Mouse (Mus musculus) embryonic facial prominence, embryonic 10.5 days (tissue): ENCODE results near the gene Negr1. TPM values are rescaled to one million over a fixed set of nuclear protein-coding genes. Genes with fewer than 3 reads are reported as not detected.

Source experiments
- DNase-seq: peaks from one replicate; pipeline ENCODE4 v3.0.0-alpha.2; 2017; ENCODE audit warnings: low spot score
- H3K27ac ChIP-seq: fragments of 300-500 bp; sonication (generic); replicated peaks from 2 replicates; pipeline ENCODE4 v1.5.1; 2016; ENCODE audit warnings: mild to moderate bottlenecking
- H3K27me3 ChIP-seq: fragments of 300-500 bp; sonication (generic); replicated peaks from 2 replicates; pipeline ENCODE4 v1.6.1; 2016; ENCODE audit warnings: low read depth, mild to moderate bottlenecking; ENCODE audit not compliant: poor library complexity, severe bottlenecking
- H3K36me3 ChIP-seq: fragments of 300-500 bp; sonication (generic); replicated peaks from 2 replicates; pipeline ENCODE4 v1.6.1; 2016; ENCODE audit warnings: mild to moderate bottlenecking, moderate library complexity
- H3K4me1 ChIP-seq: fragments of 300-500 bp; sonication (generic); 2 replicates; pipeline ENCODE4 v1.6.1; 2016
- H3K4me3 ChIP-seq: fragments of 300-500 bp; sonication (generic); 2 replicates; pipeline ENCODE4 v1.5.1; 2016; ENCODE audit warnings: mild to moderate bottlenecking, moderate library complexity
- H3K9me3 ChIP-seq: fragments of 300-500 bp; sonication (generic); 2 replicates; pipeline ENCODE4 v1.6.1; 2016; ENCODE audit warnings: mild to moderate bottlenecking
- WGBS: fragments of 180-500 bp; shearing (Covaris S2); methylation state at CpG from one replicate; pipeline ENCODE4 v1.1.7; 2016; 5-methylcytosine and 5-hydroxymethylcytosine counted together
- polyA plus RNA-seq: library from polyadenylated mRNA; unstranded; fragments of >200 nt; fragmentation: Nextera tagmentation; extraction: Ambion mirVana; gene quantifications from 2 replicates; pipeline ENCODE4 v1.2.1, GENCODE M21; 2016

Gene Negr1
- polyA plus RNA-seq, 1 experiment from 2014 or later = 3.6 TPM

- H3K36me3 ChIP-seq = no peaks in the 10 kb centered on the region
- H3K27me3 ChIP-seq = no peaks in the 10 kb centered on the region
- no peak for DNase-seq
- WGBS = 95% methylated on average over 1 of the region's 1 CpGs
- no peak overlapping the region for H3K27ac ChIP-seq
- peaks cover 3% of the 10 kb centered on the region; the same call in 1 of the 2 replicates for H3K4me1 ChIP-seq
- H3K9me3 ChIP-seq = no peaks in the 10 kb centered on the region
- H3K4me3 ChIP-seq = no peak overlapping the region
Observed at GRCm38 (mm10) chr3:156931540-156931939, 369.9 kb downstream of the Negr1 start.

GRCm38 (mm10) chr3:156934778-156935290, 373.2 kb downstream of the Negr1 start:
- Histone ChIP-seq H3K4me1 (no peaks in the 10 kb centered on the region), H3K36me3 (no peaks in the 10 kb centered on the region), H3K4me3 (no peak overlapping the region), H3K9me3 (no peaks in the 10 kb centered on the region), H3K27ac (no peak overlapping the region), H3K27me3 (no peaks in the 10 kb centered on the region)
- DNase-seq = no peak
- WGBS = 78% methylated on average over 5 of the region's 5 CpGs

GRCm38 (mm10) chr3:156947404-156947803, 385.8 kb downstream of the Negr1 start:
- no peaks in the 10 kb centered on the region for H3K36me3 ChIP-seq
- no peak for DNase-seq
- no peak overlapping the region for H3K4me3 ChIP-seq
- no peaks in the 10 kb centered on the region for H3K4me1 ChIP-seq
- no peaks in the 10 kb centered on the region for H3K9me3 ChIP-seq
- WGBS = 65% methylated on average over 6 of the region's 6 CpGs
- no peak overlapping the region for H3K27ac ChIP-seq
- H3K27me3 ChIP-seq = no peaks in the 10 kb centered on the region

GRCm38 (mm10) chr3:156952970-156953369, 391.4 kb downstream of the Negr1 start:
- no peak for DNase-seq
- Histone ChIP-seq H3K36me3 (no peaks in the 10 kb centered on the region), H3K27me3 (no peaks in the 10 kb centered on the region), H3K27ac (no peak overlapping the region), H3K9me3 (no peaks in the 10 kb centered on the region), H3K4me3 (no peak overlapping the region), H3K4me1 (no peaks in the 10 kb centered on the region)
- WGBS = 82% methylated on average over 6 of the region's 6 CpGs

- 84% methylated on average over 4 of the region's 4 CpGs for WGBS
- Histone ChIP-seq H3K9me3 (no peaks in the 10 kb centered on the region), H3K36me3 (no peaks in the 10 kb centered on the region), H3K27me3 (no peaks in the 10 kb centered on the region), H3K27ac (no peak overlapping the region), H3K4me3 (no peak overlapping the region), H3K4me1 (no peaks in the 10 kb centered on the region)
- no peak for DNase-seq
Observed at GRCm38 (mm10) chr3:156955094-156955493, 393.5 kb downstream of the Negr1 start.

GRCm38 (mm10) chr3:156958640-156959039, 397.0 kb downstream of the Negr1 start:
- no peaks in the 10 kb centered on the region for H3K4me1 ChIP-seq
- H3K27ac ChIP-seq = no peak overlapping the region
- no peak for DNase-seq
- 91% methylated on average over 7 of the region's 7 CpGs for WGBS
- H3K36me3 ChIP-seq = no peaks in the 10 kb centered on the region
- H3K27me3 ChIP-seq = no peaks in the 10 kb centered on the region
- H3K9me3 ChIP-seq = no peaks in the 10 kb centered on the region
- no peak overlapping the region for H3K4me3 ChIP-seq

GRCm38 (mm10) chr3:156968764-156969163, 407.2 kb downstream of the Negr1 start:
- Histone ChIP-seq H3K27me3 (no peaks in the 10 kb centered on the region), H3K27ac (no peak overlapping the region), H3K4me1 (no peaks in the 10 kb centered on the region), H3K4me3 (no peak overlapping the region), H3K9me3 (no peaks in the 10 kb centered on the region), H3K36me3 (no peaks in the 10 kb centered on the region)
- WGBS = 83% methylated on average over 2 of the region's 2 CpGs
- DNase-seq = no peak

GRCm38 (mm10) chr3:156971104-156971503, 409.5 kb downstream of the Negr1 start:
- Histone ChIP-seq H3K36me3 (no peaks in the 10 kb centered on the region), H3K9me3 (no peaks in the 10 kb centered on the region), H3K27me3 (no peaks in the 10 kb centered on the region), H3K4me1 (no peaks in the 10 kb centered on the region), H3K4me3 (no peak overlapping the region), H3K27ac (no peak overlapping the region)
- WGBS = 76% methylated on average over 2 of the region's 2 CpGs
- no peak for DNase-seq

GRCm38 (mm10) chr3:156976816-156977215, 415.2 kb downstream of the Negr1 start:
- Histone ChIP-seq H3K4me1 (0 out of 2 replicates have a peak, but pooled peaks cover 3% of the 10 kb centered on the region), H3K4me3 (no peak overlapping the region), H3K9me3 (no peaks in the 10 kb centered on the region), H3K27ac (no peak overlapping the region), H3K27me3 (no peaks in the 10 kb centered on the region), H3K36me3 (no peaks in the 10 kb centered on the region)
- WGBS = 71% methylated on average over 2 of the region's 2 CpGs
- DNase-seq = no peak

GRCm38 (mm10) chr3:156980042-156980716, 418.6 kb downstream of the Negr1 start:
- no peaks in the 10 kb centered on the region for H3K9me3 ChIP-seq
- no peak for DNase-seq
- WGBS = 84% methylated on average over 11 of the region's 11 CpGs
- 0 out of 2 replicates have a peak, but pooled peaks cover 3% of the 10 kb centered on the region for H3K4me1 ChIP-seq
- no peaks in the 10 kb centered on the region for H3K36me3 ChIP-seq
- no peak overlapping the region for H3K27ac ChIP-seq
- no peak overlapping the region for H3K4me3 ChIP-seq
- H3K27me3 ChIP-seq = no peaks in the 10 kb centered on the region

- 0 out of 2 replicates have a peak, but pooled peaks cover under 1% of the 10 kb centered on the region for H3K4me1 ChIP-seq
- H3K9me3 ChIP-seq = no peaks in the 10 kb centered on the region
- H3K27ac ChIP-seq = no peak overlapping the region
- H3K36me3 ChIP-seq = no peaks in the 10 kb centered on the region
- no peak overlapping the region for H3K4me3 ChIP-seq
- no peaks in the 10 kb centered on the region for H3K27me3 ChIP-seq
- no peak for DNase-seq
- WGBS = 69% methylated on average over 4 of the region's 4 CpGs
Observed at GRCm38 (mm10) chr3:156982102-156982501, 420.5 kb downstream of the Negr1 start.

- Histone ChIP-seq H3K4me3 (no peak overlapping the region), H3K9me3 (no peaks in the 10 kb centered on the region), H3K36me3 (no peaks in the 10 kb centered on the region), H3K27me3 (no peaks in the 10 kb centered on the region), H3K4me1 (no peaks in the 10 kb centered on the region), H3K27ac (no peak overlapping the region)
- DNase-seq = no peak
- WGBS = 94% methylated on average over 3 of the region's 3 CpGs
Observed at GRCm38 (mm10) chr3:156987113-156987512, 425.5 kb downstream of the Negr1 start.

GRCm38 (mm10) chr3:156992171-156992570, 430.6 kb downstream of the Negr1 start:
- WGBS = 65% methylated on average over 2 of the region's 2 CpGs
- Histone ChIP-seq H3K9me3 (no peaks in the 10 kb centered on the region), H3K4me1 (no peaks in the 10 kb centered on the region), H3K36me3 (no peaks in the 10 kb centered on the region), H3K27me3 (no peaks in the 10 kb centered on the region), H3K4me3 (no peak overlapping the region), H3K27ac (no peak overlapping the region)
- DNase-seq = no peak
